Mouse (Mus musculus): Measurements from ENCODE around the gene Atp5f1. TPM values are rescaled to one million over a fixed set of nuclear protein-coding genes. Genes with fewer than 3 reads are reported as not detected.
"Not testable (repeated sequence)": the region's sequence is repeated elsewhere in the genome, so short reads cannot be mapped to it uniquely, and the experiment has no call there.

Gene Atp5f1
- total RNA-seq, 2 experiments from 2014 or later, result 295 to 299 TPM

DNA sequence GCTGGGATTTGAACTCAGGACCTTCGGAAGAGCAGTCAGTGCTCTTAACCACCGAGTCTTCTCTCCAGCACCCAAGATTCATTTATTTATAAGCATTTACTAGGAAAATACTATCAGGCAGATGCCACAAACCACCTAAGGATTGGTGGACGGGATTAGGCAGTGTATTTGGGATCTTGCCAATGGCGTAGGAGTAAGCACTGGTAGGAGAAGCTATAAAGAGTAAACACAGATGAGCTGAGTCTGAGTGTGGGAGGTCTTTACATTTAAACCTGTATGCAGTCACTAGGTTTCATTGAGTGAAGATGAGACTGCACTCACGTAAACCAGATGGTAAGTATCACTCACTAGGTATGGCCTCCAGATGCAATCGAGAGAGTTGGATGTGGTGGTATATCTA, 26.0 kb downstream of the Atp5f1 start:
- intact Hi-C loops (cut with DNase I), result no loop called here
- peak in 1 of 2 experiments; percentile 15 for DNase-seq (ENCODE audit: low spot score in 2 of 2)

- no peak for DNase-seq (ENCODE audit: low spot score in 2 of 2)
- intact Hi-C loops (cut with DNase I), result no loop called here
Observed at GRCm38 (mm10) chr3:105932240-105933071, 27.4 kb downstream of the Atp5f1 start, which contains the start of gene I830077J02Rik. Gene I830077J02Rik, minus strand, starts transcription at chr3:105932664.

- no peak for DNase-seq (ENCODE audit: low spot score in 2 of 2)
- intact Hi-C loops (cut with DNase I), result no loop called here
Observed at GRCm38 (mm10) chr3:105931095-105931494, 28.8 kb downstream of the Atp5f1 start.

DNA sequence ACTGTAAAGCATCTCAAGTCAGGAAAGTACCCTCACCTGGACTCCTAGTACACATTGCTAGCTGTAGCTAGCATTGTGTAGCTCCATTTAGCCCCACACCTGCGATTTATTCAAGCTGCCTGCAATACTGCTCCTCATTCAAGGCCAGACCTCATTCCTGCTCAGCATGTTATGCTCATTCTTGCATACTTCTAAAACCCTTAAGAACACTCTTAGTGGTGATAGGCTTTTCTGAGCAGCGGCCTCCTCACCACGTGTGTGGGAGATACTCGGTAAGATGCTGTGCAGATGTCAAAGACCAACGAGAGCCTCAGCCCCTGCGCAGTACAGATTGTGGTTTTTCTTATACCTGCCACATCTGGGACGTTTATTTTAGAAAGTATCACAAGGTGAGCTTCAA, 30.1 kb downstream of the Atp5f1 start:
- intact Hi-C loops (cut with DNase I), result no loop called here
- no peak for DNase-seq (ENCODE audit: low spot score in 2 of 2)

GRCm38 (mm10) chr3:105928781-105929180, 31.1 kb downstream of the Atp5f1 start:
- intact Hi-C loops (cut with DNase I), result no loop called here
- no peak for DNase-seq (ENCODE audit: low spot score in 2 of 2)

DNA sequence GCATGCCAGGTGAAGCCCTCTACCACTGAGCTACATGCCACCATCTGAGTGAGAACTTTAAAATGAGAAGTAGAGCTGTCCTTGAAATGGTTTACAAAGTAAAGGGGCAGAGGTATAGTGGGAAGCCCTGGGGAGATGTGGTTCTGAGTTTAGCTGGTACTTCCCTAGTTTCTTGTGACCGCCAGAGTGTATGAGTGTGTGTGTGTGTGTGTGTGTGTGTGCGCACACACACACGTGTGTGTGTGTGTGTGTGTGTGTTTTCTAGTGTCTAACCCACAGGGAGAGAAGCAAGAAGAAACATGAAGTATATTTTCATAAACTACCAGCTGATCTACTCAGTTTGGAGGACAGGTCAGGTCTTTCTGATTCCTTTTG, 31.7 kb downstream of the Atp5f1 start:
- DNase-seq (ENCODE audit: low spot score in 2 of 2), result no peak
- intact Hi-C loops (cut with DNase I), result no loop called here

DNA sequence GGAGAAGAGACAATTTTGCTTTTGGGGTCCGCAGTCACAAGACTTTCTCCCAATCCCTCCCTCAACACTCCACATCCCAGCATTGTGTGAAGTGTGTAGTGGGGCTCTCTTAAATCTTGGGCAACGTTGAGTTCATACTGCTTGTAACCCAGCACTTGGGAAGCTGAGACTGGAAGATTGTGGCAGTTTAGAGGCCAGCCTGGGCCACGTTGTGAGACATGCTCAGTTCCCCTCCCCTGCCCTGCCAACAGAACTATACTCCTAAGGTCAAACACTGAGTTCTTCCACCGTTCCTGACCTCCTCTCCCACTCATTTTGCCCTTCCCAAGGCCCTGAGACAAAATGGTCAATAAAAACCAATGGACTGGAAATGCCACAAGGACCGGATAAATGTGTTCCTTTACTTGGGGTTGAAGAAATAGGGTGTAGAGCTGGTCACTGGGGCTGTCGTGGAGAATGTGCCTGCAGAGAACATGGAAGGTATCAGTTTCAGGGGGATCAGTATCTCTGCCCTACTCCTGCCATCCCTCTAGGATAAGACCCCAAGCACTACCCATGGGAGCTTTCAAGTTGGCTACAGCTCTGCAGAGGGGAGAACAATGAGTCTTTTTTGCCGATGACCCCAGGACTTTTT, 32.2 kb downstream of the Atp5f1 start:
- no peak for DNase-seq (ENCODE audit: low spot score in 2 of 2)
- intact Hi-C loops (cut with DNase I), result no loop called here

- DNase-seq (ENCODE audit: low spot score in 2 of 2), result no peak
- intact Hi-C loops (cut with DNase I), result no loop called here
Observed at GRCm38 (mm10) chr3:105924616-105925015, 35.3 kb downstream of the Atp5f1 start.

- intact Hi-C loops (cut with DNase I), result no loop called here
- DNase-seq (ENCODE audit: low spot score in 2 of 2), result no peak
Observed at GRCm38 (mm10) chr3:105921959-105922358, 37.9 kb downstream of the Atp5f1 start.

GRCm38 (mm10) chr3:105920743-105921142, 39.2 kb downstream of the Atp5f1 start:
- DNase-seq (ENCODE audit: low spot score in 2 of 2); intact Hi-C loops (cut with DNase I): not testable (repeated sequence)

DNA sequence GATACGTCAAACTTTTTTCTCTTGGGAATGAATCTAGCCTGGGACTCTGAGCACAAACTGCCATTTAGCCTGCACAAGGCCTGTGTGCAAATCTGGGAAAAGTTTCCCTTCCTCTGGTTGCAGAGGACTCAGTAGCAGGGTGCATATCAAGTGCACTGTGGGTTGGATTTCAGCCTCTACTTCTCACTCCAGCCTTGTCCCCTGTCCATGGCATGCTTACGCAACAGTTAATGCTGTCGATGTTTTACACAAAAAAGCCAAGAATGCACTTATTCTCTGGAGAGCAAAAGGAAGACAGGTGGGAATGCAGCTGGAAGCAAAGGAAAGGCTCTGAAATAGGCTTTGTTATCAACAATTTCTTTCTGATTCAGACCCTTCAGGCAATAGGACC, 41.5 kb downstream of the Atp5f1 start:
- no peak for DNase-seq (ENCODE audit: low spot score in 2 of 2)
- intact Hi-C loops (cut with DNase I), result no loop called here

GRCm38 (mm10) chr3:105917656-105918354, 42.1 kb downstream of the Atp5f1 start:
- intact Hi-C loops (cut with DNase I), result no loop called here
- DNase-seq (ENCODE audit: low spot score in 2 of 2), result no peak

GRCm38 (mm10) chr3:105916455-105916854, 43.4 kb downstream of the Atp5f1 start:
- DNase-seq (ENCODE audit: low spot score in 2 of 2); intact Hi-C loops (cut with DNase I): not testable (repeated sequence)

- DNase-seq (ENCODE audit: low spot score in 2 of 2), result no peak
- intact Hi-C loops (cut with DNase I), result no loop called here
Observed at GRCm38 (mm10) chr3:105915281-105915680, 44.6 kb downstream of the Atp5f1 start.

GRCm38 (mm10) chr3:105913839-105914681, 45.8 kb downstream of the Atp5f1 start:
- intact Hi-C loops (cut with DNase I), result no loop called here
- no peak for DNase-seq (ENCODE audit: low spot score in 2 of 2)

GRCm38 (mm10) chr3:105912097-105912880, 47.6 kb downstream of the Atp5f1 start:
- intact Hi-C loops (cut with DNase I), result no loop called here
- DNase-seq (ENCODE audit: low spot score in 2 of 2), result no peak

GRCm38 (mm10) chr3:105910519-105911190, 49.2 kb downstream of the Atp5f1 start:
- intact Hi-C loops (cut with DNase I), result no loop called here
- no peak for DNase-seq (ENCODE audit: low spot score in 2 of 2)

DNA sequence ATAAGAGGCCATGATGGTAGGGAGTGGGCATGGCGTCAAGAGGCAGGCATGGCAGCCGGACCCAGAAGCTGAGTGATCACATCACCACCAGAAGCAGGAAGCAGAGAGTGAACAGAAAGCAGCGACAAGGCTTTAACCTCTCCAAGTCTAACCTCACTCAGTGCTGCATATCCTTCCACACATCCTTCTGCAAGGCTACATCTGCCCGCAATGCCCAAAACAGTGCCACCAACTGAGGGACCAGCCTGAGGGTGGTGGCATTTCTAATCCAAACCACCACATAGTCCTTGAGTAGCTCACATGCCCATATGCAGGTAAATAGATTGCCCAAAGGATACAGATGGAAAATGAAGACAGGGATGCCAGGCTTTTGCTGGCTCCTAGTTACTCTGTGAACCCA, 50.9 kb downstream of the Atp5f1 start:
- DNase-seq (ENCODE audit: low spot score in 2 of 2), result no peak
- intact Hi-C loops (cut with DNase I), result no loop called here
